Mouse (Mus musculus) intestine, embryonic 16.5 days (tissue): ENCODE data around the gene Eml2. TPM values are rescaled to one million over a fixed set of nuclear protein-coding genes. Genes with fewer than 3 reads are reported as not detected.
A peak's percentile ranks its signal among the peaks of the same experiment; 100 is the strongest.

Experiments used
- ATAC-seq: fragments of 200-750 bp; cut with Nextera tagmentation; 2 replicates; pipeline ENCODE4 v1.8.0; 2017; ENCODE audit warnings: moderate TSS enrichment, moderate library complexity
- H3K27ac ChIP-seq: fragments of 300-500 bp; sonication (generic); 2 replicates; pipeline ENCODE4 v1.5.1; 2014; ENCODE audit warnings: mild to moderate bottlenecking, low read length
- H3K27me3 ChIP-seq: fragments of 300-500 bp; sonication (generic); replicated peaks from 2 replicates; pipeline ENCODE4 v1.6.1; 2014; ENCODE audit warnings: low read length, control low read depth, mixed read lengths; ENCODE audit not compliant: control insufficient read depth, insufficient read depth
- H3K36me3 ChIP-seq: fragments of 300-500 bp; sonication (generic); 2 replicates; pipeline ENCODE4 v1.6.1; 2014; ENCODE audit warnings: low read length, control low read depth; ENCODE audit not compliant: control insufficient read depth, insufficient read depth
- H3K4me1 ChIP-seq: fragments of 300-500 bp; sonication (generic); 2 replicates; pipeline ENCODE4 v1.6.1; 2014; ENCODE audit warnings: low read length, control low read depth, mixed read lengths; ENCODE audit not compliant: control insufficient read depth, insufficient read depth
- H3K4me2 ChIP-seq: fragments of 300-500 bp; sonication (generic); 2 replicates; pipeline ENCODE4 v1.6.1; 2014; ENCODE audit warnings: low read depth, low read length, control low read depth
- H3K4me3 ChIP-seq: fragments of 300-500 bp; sonication (generic); 2 replicates; pipeline ENCODE4 v1.5.1; 2014; ENCODE audit warnings: mild to moderate bottlenecking, low read length
- H3K9ac ChIP-seq: fragments of 300-500 bp; sonication (generic); 2 replicates; pipeline ENCODE4 v1.6.1; 2014; ENCODE audit warnings: low read depth, low read length
- H3K9me3 ChIP-seq: fragments of 300-500 bp; sonication (generic); 2 replicates; pipeline ENCODE4 v1.6.1; 2016; ENCODE audit warnings: low read length, control low read depth; ENCODE audit not compliant: control insufficient read depth
- WGBS: fragments of 180-500 bp; shearing (Covaris S2); extraction: QIAGEN DNeasy Blood & Tissue Kit; methylation state at CpG from one replicate; pipeline ENCODE4 v1.1.7; 2014; 5-methylcytosine and 5-hydroxymethylcytosine counted together
- polyA plus RNA-seq: library from polyadenylated mRNA; unstranded; fragments of >200 nt; fragmentation: Nextera tagmentation; extraction: Ambion mirVana; gene quantifications from 2 replicates; pipeline ENCODE4 v1.2.1, GENCODE M21; 2015

Eml2 gene
- polyA plus RNA-seq, 1 experiment from 2014 or later: 7.1 TPM

DNA sequence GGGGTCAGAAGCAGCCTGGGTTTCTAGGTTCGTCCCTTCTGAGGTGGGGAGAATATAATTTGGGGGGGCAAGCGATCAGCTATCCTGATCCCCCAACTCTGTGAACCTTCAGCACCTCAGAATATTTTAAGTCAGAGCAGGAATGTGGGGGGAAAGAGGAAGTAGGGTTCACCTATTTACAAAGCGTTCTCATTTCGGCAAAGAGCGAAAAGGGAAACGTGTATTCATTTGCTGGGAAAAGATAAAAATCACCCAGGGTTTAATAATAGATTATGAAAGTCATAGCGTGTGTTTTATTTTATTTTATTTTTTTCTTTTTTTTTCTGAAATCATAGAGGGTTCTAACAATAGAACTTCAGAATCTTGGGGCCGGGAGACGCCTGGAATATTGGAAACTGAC is 38.7 kb downstream of the Eml2 start:
- ATAC-seq: no peak
- WGBS: 67% methylated on average over 9 of the region's 9 CpGs
- H3K4me1 ChIP-seq: 0 out of 2 replicates have a peak, but pooled peaks cover 3% of the 10 kb centered on the region

DNA sequence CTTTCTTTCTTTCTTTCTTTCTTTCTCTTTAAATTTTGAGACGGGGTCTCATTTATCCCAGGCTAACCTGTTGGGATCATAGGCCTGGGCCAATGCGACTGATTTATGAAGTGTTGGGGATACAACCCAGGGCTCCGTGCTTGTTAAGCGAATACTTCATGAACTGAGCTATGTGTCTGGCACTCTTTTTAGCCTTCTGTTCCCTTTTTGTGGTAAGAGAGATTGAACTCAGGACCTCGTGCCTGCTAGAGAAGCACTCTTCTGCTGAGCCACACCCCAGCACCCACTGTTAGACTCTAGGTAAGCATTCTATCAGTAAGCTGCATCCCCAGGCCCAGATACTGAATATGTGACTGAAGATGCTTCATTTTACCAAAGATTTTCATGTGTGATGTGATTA is 41.3 kb downstream of the Eml2 start:
- Histone ChIP-seq H3K27ac (no peak overlapping the region), H3K4me3 (no peak overlapping the region), H3K9ac (no peak overlapping the region), H3K27me3 (peaks cover 3% of the 10 kb centered on the region; the same call in 1 of the 2 replicates), H3K9me3 (no peaks in the 10 kb centered on the region), H3K4me1 (no peaks in the 10 kb centered on the region), H3K36me3 (no peaks in the 10 kb centered on the region), H3K4me2 (no peak overlapping the region)
- no peak for ATAC-seq
- WGBS: 52% methylated on average over 5 of the region's 5 CpGs

More for the DNA sequence above, 38.7 kb downstream of the Eml2 start:
- Histone ChIP-seq H3K27me3 (peaks cover 3% of the 10 kb centered on the region; the same call in 1 of the 2 replicates), H3K36me3 (no peaks in the 10 kb centered on the region), H3K4me2 (no peak overlapping the region), H3K4me3 (no peak overlapping the region), H3K27ac (no peak overlapping the region), H3K9ac (no peak overlapping the region), H3K9me3 (peaks cover 2% of the 10 kb centered on the region; the same call in 1 of the 2 replicates)

DNA sequence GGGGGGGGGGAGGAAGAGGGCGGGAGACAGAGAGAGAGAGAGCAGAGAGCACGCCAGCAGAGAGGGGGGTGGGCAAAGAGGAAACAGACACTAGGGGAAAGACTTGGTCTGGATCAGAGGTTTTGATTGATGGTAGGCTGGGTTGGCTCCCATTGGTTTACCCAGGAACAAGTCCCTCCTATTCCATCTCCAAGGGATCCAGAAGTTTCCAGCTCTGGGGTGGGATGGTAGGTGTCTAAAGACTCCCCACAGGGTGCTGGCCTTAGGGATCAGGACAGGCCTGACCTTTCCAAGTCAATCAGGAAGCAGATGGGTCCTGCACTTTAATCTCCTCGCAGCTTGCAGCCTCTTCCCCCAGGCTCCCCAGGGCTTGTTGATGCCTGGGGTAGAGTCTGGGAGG is 41.7 kb downstream of the Eml2 start:
- WGBS: 11% methylated on average over 2 of the region's 3 CpGs
- H3K4me3 ChIP-seq: no peak overlapping the region
- no peaks in the 10 kb centered on the region for H3K4me1 ChIP-seq
- H3K9me3 ChIP-seq: no peaks in the 10 kb centered on the region
- no peak for ATAC-seq
- no peak overlapping the region for H3K27ac ChIP-seq
- H3K36me3 ChIP-seq: no peaks in the 10 kb centered on the region
- H3K4me2 ChIP-seq: no peak overlapping the region
- H3K27me3 ChIP-seq: peaks cover 2% of the 10 kb centered on the region; the same call in 1 of the 2 replicates
- no peak overlapping the region for H3K9ac ChIP-seq

DNA sequence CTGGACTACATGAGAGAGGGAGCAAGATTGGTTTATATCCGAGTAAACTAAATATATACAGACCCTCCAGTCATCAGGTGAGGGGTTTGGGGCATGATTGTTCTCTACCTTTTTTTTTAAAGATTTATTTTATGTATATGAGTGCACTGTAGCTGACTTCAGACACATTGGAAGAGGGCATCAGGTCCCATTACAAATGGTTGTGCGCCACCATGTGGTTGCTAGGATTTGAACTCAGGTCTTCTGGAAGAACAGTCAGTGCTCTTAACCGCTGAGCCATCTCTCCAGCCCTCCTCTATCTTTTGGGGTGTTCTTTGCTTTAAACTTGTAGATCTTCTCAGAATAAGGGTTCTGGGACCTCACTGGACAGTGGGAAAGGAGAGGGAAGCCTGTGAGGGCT is 43.8 kb downstream of the Eml2 start:
- H3K9ac ChIP-seq: no peak overlapping the region
- H3K27me3 ChIP-seq: no peaks in the 10 kb centered on the region
- ATAC-seq: no peak
- no peak overlapping the region for H3K4me3 ChIP-seq
- no peaks in the 10 kb centered on the region for H3K4me1 ChIP-seq
- no peaks in the 10 kb centered on the region for H3K9me3 ChIP-seq
- H3K36me3 ChIP-seq: no peaks in the 10 kb centered on the region
- 62% methylated on average over 3 of the region's 3 CpGs for WGBS
- H3K4me2 ChIP-seq: no peak overlapping the region
- no peak overlapping the region for H3K27ac ChIP-seq

DNA sequence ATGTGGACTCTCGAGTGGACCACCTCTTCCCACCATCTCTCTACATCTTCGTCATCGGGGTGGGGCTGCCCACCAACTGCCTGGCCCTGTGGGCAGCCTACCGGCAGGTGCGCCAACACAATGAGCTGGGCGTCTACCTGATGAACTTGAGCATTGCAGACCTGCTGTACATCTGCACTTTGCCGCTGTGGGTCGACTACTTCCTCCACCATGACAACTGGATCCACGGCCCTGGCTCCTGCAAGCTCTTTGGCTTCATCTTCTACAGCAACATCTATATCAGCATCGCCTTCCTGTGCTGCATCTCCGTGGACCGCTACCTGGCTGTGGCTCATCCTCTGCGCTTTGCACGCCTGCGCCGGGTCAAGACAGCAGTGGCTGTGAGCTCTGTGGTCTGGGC is 46.0 kb downstream of the Eml2 start:
- H3K4me3 ChIP-seq: no peak overlapping the region
- no peaks in the 10 kb centered on the region for H3K36me3 ChIP-seq
- no peak overlapping the region for H3K4me2 ChIP-seq
- no peak for ATAC-seq
- H3K27me3 ChIP-seq: no peaks in the 10 kb centered on the region
- 92% methylated on average over 16 of the region's 16 CpGs for WGBS
- no peak overlapping the region for H3K9ac ChIP-seq
- peaks cover 12% of the 10 kb centered on the region for H3K4me1 ChIP-seq
- no peaks in the 10 kb centered on the region for H3K9me3 ChIP-seq
- no peak overlapping the region for H3K27ac ChIP-seq

DNA sequence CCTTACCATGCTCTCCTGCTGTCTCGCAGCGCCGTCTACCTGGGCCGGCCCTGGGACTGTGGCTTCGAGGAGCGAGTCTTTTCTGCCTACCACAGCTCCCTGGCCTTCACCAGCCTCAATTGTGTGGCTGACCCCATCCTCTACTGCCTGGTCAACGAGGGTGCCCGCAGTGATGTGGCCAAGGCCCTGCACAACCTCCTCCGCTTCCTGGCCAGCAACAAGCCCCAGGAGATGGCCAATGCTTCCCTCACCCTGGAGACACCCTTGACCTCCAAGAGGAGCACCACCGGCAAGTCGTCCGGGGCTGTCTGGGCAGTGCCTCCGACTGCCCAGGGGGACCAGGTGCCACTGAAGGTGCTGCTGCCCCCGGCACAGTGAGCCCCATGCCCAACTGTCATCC is 46.7 kb downstream of the Eml2 start:
- H3K9me3 ChIP-seq: no peaks in the 10 kb centered on the region
- H3K27me3 ChIP-seq: no peaks in the 10 kb centered on the region
- 88% methylated on average over 14 of the region's 14 CpGs for WGBS
- H3K4me1 ChIP-seq: peaks cover 12% of the 10 kb centered on the region
- no peak overlapping the region for H3K27ac ChIP-seq
- H3K9ac ChIP-seq: no peak overlapping the region
- no peaks in the 10 kb centered on the region for H3K36me3 ChIP-seq
- no peak for ATAC-seq
- no peak overlapping the region for H3K4me2 ChIP-seq
- H3K4me3 ChIP-seq: no peak overlapping the region

DNA sequence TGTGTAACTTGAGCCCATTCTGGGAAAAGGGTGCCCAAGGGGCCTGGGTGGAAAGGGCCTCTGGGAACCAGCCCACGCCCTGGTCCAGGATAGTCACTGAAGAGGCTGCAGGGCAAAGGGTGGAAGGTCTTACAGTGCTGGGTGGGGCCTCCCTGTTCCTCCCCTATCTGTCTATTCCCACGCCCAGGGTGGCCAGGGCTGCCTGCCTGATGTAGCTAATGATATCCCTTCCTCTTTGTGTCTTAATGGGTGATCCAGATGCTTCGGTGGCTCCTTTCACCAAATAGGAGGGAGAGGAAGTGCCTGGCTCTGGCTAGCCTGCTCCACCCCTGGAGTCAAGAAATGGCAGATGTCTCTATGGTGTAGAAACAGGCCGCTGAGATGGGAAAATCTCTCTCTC is 48.7 kb downstream of the Eml2 start:
- H3K4me1 ChIP-seq: peaks cover 18% of the 10 kb centered on the region
- H3K27me3 ChIP-seq: no peaks in the 10 kb centered on the region
- H3K4me2 ChIP-seq: no peak overlapping the region
- WGBS: 67% methylated on average over 4 of the region's 4 CpGs
- no peak overlapping the region for H3K27ac ChIP-seq
- H3K4me3 ChIP-seq: no peak overlapping the region
- no peak for ATAC-seq
- H3K9ac ChIP-seq: no peak overlapping the region
- no peaks in the 10 kb centered on the region for H3K9me3 ChIP-seq
- H3K36me3 ChIP-seq: no peaks in the 10 kb centered on the region

DNA sequence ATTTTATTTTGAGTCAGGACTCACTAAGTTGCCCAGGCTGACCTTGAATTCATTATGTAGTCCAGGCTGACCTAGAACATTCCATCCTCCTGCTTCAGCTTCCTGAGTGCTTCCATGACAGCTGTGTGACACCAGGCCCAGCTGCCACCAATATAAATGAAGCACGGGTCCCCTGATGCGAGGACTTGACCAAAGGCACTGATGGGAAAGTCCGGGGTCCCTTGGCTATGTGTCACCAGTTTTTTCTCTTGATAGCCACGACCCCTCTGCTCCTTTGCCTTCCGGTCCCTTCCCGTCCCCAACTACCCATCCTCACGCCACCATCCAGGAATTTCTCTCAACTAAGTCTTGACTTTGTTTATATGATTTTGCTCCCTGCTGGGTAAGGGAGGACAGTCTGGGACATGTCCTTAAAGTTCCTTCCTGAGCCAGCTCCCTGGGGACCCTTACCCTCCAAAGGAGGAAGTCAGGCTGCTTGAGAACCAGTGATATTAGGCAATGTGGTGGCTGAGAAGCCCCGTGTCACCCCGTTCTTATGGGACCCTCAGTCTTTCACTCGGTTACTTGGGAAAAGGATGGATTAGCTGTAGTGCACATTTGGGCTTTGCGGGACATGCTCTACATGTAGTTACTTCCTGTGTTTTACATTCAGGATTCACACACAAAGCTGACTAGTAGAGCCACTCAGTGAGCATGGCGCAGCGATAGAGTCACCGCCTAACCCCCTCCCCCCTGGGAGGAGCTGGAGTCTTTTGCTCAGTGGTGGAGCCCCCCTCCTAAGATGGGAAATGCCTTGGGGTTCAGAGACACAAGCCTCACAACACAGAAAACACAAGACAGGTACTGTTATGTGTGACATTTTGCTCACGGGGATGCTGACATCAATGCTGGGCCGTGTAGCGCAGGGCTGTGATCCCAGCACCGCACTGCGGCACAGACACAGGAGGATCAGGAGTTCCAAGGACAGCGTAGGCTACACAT is 50.9 kb downstream of the Eml2 start:
- Histone ChIP-seq H3K27ac (peak overlapping the region; percentile 90), H3K9ac (peak overlapping the region; percentile 72), H3K27me3 (no peaks in the 10 kb centered on the region), H3K36me3 (no peaks in the 10 kb centered on the region), H3K4me3 (peak overlapping the region; percentile 71), H3K9me3 (no peaks in the 10 kb centered on the region), H3K4me1 (peaks cover 24% of the 10 kb centered on the region), H3K4me2 (peak overlapping the region; percentile 64)
- ATAC-seq: peak; percentile 22
- WGBS: 13% methylated on average over 20 of the region's 20 CpGs

DNA sequence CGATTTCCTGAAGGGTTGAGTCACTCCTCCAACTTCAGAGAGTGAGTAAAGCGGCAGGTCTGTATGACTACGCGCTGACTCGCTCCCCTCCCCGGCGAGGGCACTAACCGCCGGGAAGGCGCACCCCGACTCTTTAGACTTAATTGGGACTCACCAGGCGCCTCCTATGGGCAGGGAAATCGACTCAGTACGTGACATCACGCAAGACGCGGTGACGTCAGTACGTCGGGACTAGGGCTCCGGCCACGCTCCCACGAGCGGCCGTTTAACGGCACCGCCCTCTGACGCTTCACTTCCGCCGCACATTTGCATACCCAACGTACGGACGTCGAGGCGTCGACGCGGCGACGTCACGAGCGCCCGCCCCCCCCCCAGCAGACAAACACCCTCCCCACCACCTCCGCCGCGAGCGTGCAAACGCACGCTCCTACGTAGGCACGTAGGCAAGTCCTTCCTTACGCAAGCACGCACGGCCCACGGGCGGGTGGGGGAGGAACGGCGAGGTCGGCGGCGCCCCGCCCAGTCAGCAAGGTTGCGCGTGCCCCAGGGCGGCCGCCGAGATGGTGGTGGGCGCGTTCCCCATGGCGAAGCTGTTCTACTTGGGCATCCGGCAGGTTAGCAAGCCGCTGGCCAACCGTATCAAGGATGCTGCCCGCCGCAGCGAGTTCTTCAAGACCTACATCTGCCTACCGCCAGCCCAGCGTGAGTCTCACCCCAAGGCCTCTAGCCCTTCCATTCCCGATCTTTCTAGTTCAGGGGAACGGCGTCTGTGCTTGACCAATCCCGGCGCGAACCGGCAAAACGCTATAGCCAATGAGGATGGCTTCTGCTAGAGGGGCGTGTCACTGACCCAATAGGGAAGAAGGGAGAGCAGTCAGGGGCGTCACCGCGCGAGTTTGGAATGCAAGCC is 51.9 kb downstream of the Eml2 start, which contains the start of gene Opa3:
Opa3 (plus strand) TSS at position 452 of the 910 bp plus-strand sequence.
- Histone ChIP-seq H3K9me3 (no peaks in the 10 kb centered on the region), H3K4me3 (peak within 1 kb of the TSS; percentile 71), H3K4me1 (peaks cover 33% of the 10 kb centered on the region), H3K36me3 (no peaks in the 10 kb centered on the region), H3K9ac (peak within 1 kb of the TSS; percentile 84), H3K4me2 (peak within 1 kb of the TSS; percentile 67), H3K27me3 (no peaks in the 10 kb centered on the region), H3K27ac (peak within 1 kb of the TSS; percentile 99)
- under 1% methylated on average over 90 of the region's 91 CpGs for WGBS
- ATAC-seq: peak; percentile 92
